Mouse (Mus musculus): Measurements from ENCODE around the gene Cul9. TPM values are rescaled to one million over a fixed set of nuclear protein-coding genes. Genes with fewer than 3 reads are reported as not detected.

Cul9 gene
- polyA plus RNA-seq, 1 experiment from 2014 or later, result 4.6 TPM

DNA sequence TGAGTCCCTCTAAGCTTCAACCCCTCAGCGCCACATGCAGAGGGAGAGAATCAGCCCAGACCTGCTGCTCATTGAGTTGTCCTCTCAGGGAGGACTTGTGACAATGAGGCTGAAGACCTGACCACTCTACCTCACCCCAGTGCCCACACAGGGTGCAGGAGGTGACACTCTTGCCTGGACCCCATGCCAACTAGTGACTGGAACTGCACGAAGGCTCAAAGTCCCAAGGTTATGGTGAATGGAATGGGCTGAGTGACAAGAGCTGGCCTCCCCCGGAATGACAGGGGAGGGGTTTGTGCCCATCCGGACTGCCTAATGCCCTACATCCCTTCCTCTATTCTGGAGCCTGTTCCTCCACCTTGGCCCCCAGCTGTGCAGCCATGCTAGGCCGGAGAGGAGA is 93.5 kb downstream of the Cul9 start:
- peaks cover 16 to 25% of the 10 kb centered on the region in 2 experiments for H3K4me1 ChIP-seq (ENCODE audit: control insufficient read depth in 2 of 2, insufficient read depth in 2 of 2, low read length in 2 of 2)
- no peak overlapping the region for H3K4me3 ChIP-seq (ENCODE audit: control insufficient read depth in 1 of 2, insufficient read depth in 1 of 2, low read depth in 1 of 2, low read length in 2 of 2)
- H3K27me3 ChIP-seq (ENCODE audit: control insufficient read depth, insufficient read depth, low read length), result peaks cover 46% of the 10 kb centered on the region
- H3K9ac ChIP-seq (ENCODE audit: low read length), result no peak overlapping the region
- H3K4me2 ChIP-seq (ENCODE audit: low read length), result no peak overlapping the region
- WGBS, result 42% methylated on average over 5 of the region's 5 CpGs
- ATAC-seq (ENCODE audit: insufficient number of reproducible peaks, insufficient read depth, low FRiP score, low read depth), result no peak
- no peaks in the 10 kb centered on the region for H3K36me3 ChIP-seq (ENCODE audit: control insufficient read depth, insufficient read depth, low read length)
- H3K9me3 ChIP-seq (ENCODE audit: control insufficient read depth, low read length), result no peaks in the 10 kb centered on the region
- H3K27ac ChIP-seq (replicated peaks in 1 of 2; ENCODE audit: control insufficient read depth in 1 of 2, insufficient read depth in 1 of 2, low read depth in 2 of 2, low read length in 2 of 2), result no peak overlapping the region

Small RNA genes within 50 kb of the gene (microRNA-seq; reads per million reads assigned to microRNA genes)
- gene Mir6976, result not detected

Other genes with a start within 250 kb of the Cul9 start
- 0.19 and 0.57 TPM in 2 replicates for gene Dlk2, start 249.0 kb downstream of the Cul9 start, polyA plus RNA-seq (2014; fragmentation: Nextera tagmentation; extraction: Ambion mirVana)
- gene Abcc10, start 218.0 kb downstream of the Cul9 start, polyA plus RNA-seq (2014; fragmentation: Nextera tagmentation; extraction: Ambion mirVana), result 4.1 and 5.6 TPM in 2 replicates
- 11.0 and 13.0 TPM in 2 replicates for gene Zfp318, start 162.7 kb downstream of the Cul9 start, polyA plus RNA-seq (2014; fragmentation: Nextera tagmentation; extraction: Ambion mirVana)
- gene Crip3, start 117.5 kb downstream of the Cul9 start, polyA plus RNA-seq (2014; fragmentation: Nextera tagmentation; extraction: Ambion mirVana), result 0.61 and 1.3 TPM in 2 replicates
- not detected in 2 replicates for gene Slc22a7, start 107.9 kb downstream of the Cul9 start, polyA plus RNA-seq (2014; fragmentation: Nextera tagmentation; extraction: Ambion mirVana)
- 0.16 and 0.18 TPM in 2 replicates for gene Ttbk1, start 58.7 kb downstream of the Cul9 start, polyA plus RNA-seq (2014; fragmentation: Nextera tagmentation; extraction: Ambion mirVana)
- 25.8 and 26.4 TPM in 2 replicates for gene Dnph1, start 49.7 kb downstream of the Cul9 start, polyA plus RNA-seq (2014; fragmentation: Nextera tagmentation; extraction: Ambion mirVana)
- gene Srf, start 9.8 kb upstream of the Cul9 start, polyA plus RNA-seq (2014; fragmentation: Nextera tagmentation; extraction: Ambion mirVana), result 15.6 and 17.8 TPM in 2 replicates
- 12.8 and 21.3 TPM in 2 replicates for gene Ptk7, start 83.1 kb upstream of the Cul9 start, polyA plus RNA-seq (2014; fragmentation: Nextera tagmentation; extraction: Ambion mirVana)
- 20.3 and 21.4 TPM in 2 replicates for gene Klc4, start 99.6 kb upstream of the Cul9 start, polyA plus RNA-seq (2014; fragmentation: Nextera tagmentation; extraction: Ambion mirVana)
- gene Mrpl2, start 99.8 kb upstream of the Cul9 start, polyA plus RNA-seq (2014; fragmentation: Nextera tagmentation; extraction: Ambion mirVana), result 116 and 122 TPM in 2 replicates
- gene Cul7, start 103.9 kb upstream of the Cul9 start, polyA plus RNA-seq (2014; fragmentation: Nextera tagmentation; extraction: Ambion mirVana), result 31.3 and 34.3 TPM in 2 replicates
- gene Rrp36, start 128.0 kb upstream of the Cul9 start, polyA plus RNA-seq (2014; fragmentation: Nextera tagmentation; extraction: Ambion mirVana), result 33.9 and 36.9 TPM in 2 replicates
- gene Mea1, start 132.4 kb upstream of the Cul9 start, polyA plus RNA-seq (2014; fragmentation: Nextera tagmentation; extraction: Ambion mirVana), result 125 and 129 TPM in 2 replicates
- 145 and 157 TPM in 2 replicates for gene Klhdc3, start 134.5 kb upstream of the Cul9 start, polyA plus RNA-seq (2014; fragmentation: Nextera tagmentation; extraction: Ambion mirVana)
- gene Ppp2r5d, start 158.7 kb upstream of the Cul9 start, polyA plus RNA-seq (2014; fragmentation: Nextera tagmentation; extraction: Ambion mirVana), result 42.7 and 46.3 TPM in 2 replicates
- gene Pex6, start 165.1 kb upstream of the Cul9 start, polyA plus RNA-seq (2014; fragmentation: Nextera tagmentation; extraction: Ambion mirVana), result 10.4 and 10.5 TPM in 2 replicates
- gene Gnmt, start 182.8 kb upstream of the Cul9 start, polyA plus RNA-seq (2014; fragmentation: Nextera tagmentation; extraction: Ambion mirVana), result 1.6 TPM in 2 replicates
- gene Cnpy3, start 205.8 kb upstream of the Cul9 start, polyA plus RNA-seq (2014; fragmentation: Nextera tagmentation; extraction: Ambion mirVana), result 41.6 and 43.7 TPM in 2 replicates
- 0.15 TPM in 1 of 2 replicates, not detected in the other for gene Ptcra, start 217.3 kb upstream of the Cul9 start, polyA plus RNA-seq (2014; fragmentation: Nextera tagmentation; extraction: Ambion mirVana)
- 59.3 and 67.8 TPM in 2 replicates for gene 2310039H08Rik, start 226.2 kb upstream of the Cul9 start, polyA plus RNA-seq (2014; fragmentation: Nextera tagmentation; extraction: Ambion mirVana)
- 84.6 and 86.7 TPM in 2 replicates for gene Rpl7l1, start 236.3 kb upstream of the Cul9 start, polyA plus RNA-seq (2014; fragmentation: Nextera tagmentation; extraction: Ambion mirVana)